Mouse (Mus musculus) layer of hippocampus, adult 9-10 months (tissue): Measurements from ENCODE around the gene Fam185a.

Experiments used
- DNase-seq: peaks from one replicate; pipeline ENCODE4 v3.0.0; 2022; ENCODE audit warnings: low spot score

Gene Fam185a

DNA sequence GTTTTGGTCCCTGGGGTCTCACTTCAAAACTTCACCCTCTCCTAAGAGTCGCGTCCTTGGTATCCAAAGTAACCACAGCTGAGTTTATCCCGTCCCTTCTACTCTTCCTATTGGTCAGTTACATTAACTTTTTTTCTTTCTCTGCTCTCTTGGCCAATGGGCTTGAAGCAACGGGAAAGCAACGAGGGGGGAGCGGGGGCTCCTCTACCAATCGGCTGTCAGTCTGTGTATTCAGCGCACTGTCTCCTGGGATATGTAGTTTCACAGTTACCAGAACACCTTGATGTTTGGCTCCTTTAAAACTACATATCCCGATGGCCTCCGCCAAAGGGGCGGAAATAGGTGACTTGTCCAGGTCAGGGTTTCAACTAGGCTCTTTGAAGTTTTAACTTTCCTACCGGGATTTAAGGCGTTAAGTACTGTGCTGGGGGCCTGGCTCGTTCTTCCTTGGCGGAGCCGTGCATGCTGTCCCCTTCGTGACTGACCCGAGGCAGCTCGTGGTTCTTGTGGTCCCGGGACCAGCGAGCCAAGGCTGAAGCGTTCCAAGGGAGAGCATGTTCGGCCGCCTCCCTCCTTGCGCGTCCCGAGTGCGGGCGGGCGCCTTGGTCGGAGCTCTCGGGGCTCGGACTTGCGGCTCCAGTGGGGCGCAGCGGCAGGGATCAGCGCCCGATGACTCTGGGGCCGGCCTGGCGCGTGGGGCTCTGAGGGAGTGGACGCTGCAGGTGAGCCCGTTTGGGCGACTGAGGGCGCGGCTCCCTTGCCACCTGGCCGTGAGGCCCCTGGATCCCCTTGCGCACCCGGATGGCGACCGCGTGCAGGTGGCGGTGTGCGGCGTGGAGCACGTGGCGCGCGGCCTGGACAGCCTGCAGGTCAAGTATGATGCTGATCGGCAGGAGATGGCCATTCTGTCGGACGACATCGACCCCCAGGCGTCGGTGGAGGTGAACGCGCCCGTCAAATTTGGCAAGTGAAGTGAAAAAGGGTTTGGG is at the start of gene Fam185a, which contains the start of gene Ccdc146:
TSS of gene Fam185a (plus strand) at position 345 of the 989 bp plus-strand sequence.
TSS of gene Ccdc146 (minus strand) at position 64 of the 989 bp plus-strand sequence.
- peak; percentile 96 for DNase-seq

- DNase-seq, result no peak
Measured at GRCm38 (mm10) chr5:21376935-21377334, 47.8 kb upstream of the Fam185a start.

GRCm38 (mm10) chr5:21378397-21378796 is 46.4 kb upstream of the Fam185a start:
- DNase-seq, result no peak

DNA sequence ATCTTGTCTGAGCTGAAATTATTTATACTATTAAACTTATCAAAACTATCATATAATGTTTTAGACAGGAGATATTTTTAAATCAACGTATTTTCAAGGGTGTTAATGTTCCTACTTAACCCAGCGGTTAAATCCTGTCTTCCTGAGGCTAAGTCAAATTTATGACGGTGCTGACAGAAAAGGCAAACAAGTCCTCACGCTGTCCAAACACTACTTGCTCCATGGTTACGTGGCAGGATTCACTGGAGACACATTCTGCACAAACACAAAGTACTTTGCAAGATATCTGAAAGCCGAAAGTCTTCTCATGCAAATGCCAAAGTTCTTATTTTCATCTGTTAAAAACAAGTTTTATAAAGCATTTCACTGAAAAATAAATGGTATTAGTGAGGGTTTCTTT is 42.8 kb upstream of the Fam185a start:
- DNase-seq, result no peak

DNA sequence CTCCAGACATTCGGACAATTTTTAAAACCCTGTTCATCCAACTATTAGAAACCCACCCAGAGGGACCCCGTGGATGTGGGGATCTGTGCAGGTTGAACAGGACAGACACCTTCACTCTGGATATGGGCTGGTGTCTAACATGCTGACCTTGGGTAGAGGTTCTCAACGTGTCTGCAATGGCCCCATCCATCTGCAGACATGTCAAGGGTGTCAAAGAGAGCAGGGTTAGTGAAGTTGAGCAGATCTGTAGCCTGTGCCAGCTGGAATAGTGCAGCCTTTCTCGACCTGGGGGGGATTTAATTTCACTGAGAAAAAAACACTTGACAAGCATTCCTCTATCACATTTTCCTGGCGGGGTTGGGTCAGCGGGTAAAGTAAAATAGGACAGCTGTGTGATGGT is 42.1 kb upstream of the Fam185a start:
- no peak for DNase-seq

DNA sequence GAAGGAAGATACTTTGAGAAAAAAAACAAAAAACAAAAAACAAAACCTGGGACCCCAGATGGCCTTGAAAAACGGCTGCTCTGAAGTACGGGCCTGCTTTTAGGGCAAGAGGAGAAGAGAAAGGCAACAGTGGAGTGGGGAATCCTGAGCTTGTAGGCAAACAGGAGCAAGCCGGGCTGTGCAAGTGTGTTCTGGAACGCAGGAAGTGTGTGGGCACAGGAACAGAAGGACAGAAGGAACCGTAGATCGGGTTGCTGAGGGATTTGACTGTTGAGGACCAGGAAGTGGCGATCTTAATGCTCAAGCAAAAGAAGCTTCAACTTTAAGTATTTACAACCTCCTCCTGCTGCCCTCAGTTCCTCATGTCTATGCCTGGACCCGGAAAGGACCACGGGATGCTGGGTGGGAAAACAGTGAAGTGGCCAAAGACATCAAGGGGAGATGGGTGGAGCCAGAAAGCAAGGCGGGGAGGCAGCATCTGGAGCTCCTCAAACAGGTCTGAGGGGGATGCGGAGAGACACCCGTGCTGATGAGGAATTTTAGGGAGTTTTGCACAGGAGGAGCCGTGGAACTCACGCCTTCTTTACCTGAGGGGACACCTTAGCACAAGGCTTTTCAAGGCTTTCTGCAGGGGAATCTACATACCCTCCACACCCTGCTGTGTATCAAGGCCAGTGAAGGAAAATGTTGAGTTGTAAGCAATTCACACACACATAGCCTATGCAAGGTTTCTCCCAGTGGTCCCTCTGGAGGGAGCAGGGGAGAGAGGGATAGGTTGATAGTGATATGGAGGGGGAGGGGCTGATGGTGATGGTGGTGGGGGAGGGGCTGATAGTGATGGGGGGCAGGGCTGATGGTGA is 41.1 kb upstream of the Fam185a start:
- no peak for DNase-seq

DNA sequence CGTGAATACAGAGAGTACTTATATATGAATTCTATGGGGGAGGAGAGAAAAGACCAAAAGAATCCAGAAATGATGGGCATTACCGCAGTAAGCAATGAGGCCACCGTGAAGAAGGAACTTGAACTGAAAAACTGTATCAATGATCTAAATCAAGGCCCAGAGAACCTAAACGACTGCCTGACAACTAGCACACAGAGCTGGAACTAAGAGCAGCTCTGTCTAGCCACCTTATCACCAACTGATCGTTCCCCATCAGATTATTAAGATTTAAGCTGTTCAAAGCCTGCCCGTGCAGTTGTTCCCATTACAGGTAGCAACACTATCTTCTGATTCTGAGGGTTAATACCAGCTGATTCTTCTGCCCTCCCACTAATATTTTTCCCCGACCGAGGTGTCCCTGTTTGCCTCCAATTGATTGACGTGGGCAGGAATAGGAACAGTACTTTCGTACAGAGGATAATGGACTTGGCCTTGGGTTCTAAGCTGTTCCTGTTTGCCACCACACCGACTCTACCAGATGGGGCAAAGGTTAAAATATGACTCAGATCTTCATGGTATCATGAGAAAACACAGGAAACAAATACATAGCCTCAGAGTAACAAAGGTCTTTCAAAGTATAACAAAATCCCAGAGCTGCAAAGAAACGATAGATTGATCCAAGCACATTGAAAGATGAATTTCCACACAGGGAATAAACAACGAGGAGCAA is 40.4 kb upstream of the Fam185a start:
- DNase-seq, result no peak

DNA sequence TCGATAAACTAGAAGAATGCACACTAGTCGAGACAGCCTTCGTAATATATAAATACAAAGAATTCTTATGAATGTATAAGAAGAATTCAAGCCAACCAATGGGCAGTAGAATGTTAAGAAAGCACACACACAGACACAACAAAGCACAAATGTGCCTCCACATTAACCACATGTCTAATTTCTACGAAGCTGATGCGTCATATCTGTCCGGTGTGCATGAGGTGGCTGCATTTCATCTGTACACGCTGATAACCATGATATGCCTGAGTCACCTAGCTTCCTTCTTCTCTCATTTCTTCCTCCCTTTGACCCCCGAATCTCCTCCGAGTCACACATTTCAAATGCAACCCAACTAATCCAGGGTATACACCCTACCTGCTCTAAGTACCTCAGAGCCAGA is 39.8 kb upstream of the Fam185a start:
- DNase-seq, result no peak

DNA sequence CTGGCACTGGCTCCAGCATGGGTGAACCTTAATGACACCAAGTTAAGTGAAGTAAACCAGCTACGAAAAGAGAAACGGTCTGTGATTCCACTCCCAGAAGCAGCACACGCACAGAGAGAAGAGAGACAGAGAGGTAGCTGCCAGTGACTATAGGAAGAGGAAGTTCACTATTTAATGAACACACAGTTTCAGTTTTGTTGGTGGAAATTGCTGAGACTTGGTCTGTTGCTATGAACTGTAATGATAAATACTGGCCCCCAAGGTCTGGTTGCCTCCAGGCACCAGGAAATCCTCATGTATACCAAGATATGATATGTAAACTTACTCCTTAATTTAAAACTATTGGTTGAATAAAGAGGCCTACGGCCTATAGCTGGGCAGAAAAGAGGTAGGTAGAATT is 38.3 kb upstream of the Fam185a start:
- DNase-seq, result no peak

- no peak for DNase-seq
Measured at GRCm38 (mm10) chr5:21387340-21387739, 37.4 kb upstream of the Fam185a start.

DNA sequence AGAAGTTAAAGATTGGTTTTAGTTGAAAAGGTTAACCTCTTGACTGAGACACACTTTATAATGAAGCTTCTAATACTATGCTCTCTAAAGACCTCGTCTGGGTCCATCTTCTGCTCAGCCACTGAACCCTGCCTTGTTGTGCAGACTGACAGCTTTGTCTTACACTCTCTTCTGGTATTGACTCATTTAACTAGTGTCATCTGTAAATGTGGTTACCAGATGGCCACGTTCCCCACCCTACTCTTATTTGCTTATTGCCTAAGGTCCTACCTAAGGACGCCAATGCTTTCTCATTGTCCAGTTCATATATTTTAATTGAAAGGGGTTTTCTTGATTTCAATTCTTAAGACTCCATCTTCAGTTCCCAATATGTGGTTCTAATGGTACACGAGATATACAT is 35.9 kb upstream of the Fam185a start:
- no peak for DNase-seq

DNA sequence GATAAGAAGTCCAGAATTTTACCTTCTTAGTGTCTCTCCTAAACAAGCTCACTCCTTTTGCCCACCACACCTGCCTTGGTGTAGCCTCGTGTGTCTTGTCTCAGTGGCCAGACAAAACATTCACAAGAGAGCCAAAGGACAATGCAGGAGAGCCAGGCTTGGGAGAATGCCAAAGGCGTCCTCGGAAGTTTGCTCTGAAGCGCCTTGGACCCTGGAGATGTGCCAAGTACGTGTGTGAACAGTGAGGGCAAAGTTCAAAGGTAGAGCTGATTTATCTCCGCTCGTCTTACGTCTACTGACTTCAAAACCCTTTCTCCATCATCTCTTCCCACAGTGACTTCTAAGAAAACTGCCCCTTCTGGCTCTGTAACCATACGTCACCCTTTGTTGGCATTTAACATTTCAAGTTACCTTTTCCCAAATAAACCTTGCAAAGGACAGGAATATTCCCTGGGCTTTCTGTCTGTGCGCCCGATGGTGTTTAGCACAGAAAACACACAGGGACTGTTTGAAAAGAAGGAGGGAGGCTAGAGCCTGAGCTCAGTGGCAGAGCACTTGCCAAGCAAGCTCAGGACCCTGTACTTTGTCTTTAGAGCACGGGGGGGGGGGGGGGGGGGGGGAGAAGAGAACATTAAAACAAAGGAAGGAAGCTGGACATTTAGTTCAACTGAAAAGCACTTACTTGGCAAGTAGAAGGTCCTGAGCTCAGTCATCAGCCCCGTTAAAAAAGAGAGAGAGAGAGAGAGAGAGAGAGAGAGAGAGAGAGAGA is 33.0 kb upstream of the Fam185a start:
- no peak for DNase-seq

DNA sequence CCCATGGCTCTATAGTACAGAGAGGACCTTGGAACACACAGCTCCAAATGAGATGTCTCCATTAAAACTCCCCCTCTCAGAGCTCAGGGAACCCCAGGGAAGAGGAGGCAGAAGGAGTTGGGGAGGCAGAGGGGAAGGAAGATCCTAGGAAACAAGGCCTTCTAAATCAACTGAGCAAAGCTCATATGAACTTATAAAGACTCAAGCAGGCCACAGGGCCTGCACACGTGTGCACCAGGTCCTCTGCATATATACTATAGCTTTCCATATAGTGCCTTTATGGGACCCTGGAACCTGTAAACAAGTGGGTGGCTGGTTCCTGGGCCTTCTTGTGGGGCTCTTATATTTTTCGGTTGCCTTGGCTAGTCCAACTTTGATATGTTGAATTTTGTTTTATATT is 30.2 kb upstream of the Fam185a start:
- DNase-seq, result no peak

DNA sequence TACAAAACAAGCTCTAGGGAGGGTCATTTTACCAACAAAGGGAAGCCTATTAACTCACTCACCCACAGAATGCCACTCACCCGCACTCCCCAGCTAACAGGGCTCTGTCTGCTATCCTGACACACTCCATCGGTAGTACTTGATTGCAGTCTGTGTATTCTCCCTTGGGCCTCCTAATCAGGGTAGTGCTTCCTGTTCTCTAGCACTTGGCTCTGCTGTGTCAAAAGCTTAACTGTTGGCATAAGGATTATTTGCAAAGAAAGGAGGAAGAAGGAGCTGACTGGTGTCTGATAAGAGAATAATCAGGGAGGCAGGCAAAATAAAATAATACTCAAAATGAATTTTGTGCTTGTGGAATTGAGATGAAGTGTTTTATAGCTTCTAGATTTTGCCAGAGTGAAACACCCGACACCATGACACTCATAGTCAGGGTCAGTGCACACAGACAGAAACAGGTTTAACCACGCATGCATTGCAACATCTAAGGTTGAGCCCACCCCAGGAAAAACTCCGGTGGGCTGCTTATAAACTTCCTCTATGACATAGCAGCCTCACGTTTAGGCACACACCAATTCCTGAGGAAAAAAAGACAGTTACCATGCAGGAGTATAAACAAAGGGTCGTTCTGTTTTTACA is 29.4 kb upstream of the Fam185a start:
- no peak for DNase-seq

- DNase-seq, result no peak
Measured at GRCm38 (mm10) chr5:21411261-21411666, 13.5 kb upstream of the Fam185a start.

DNA sequence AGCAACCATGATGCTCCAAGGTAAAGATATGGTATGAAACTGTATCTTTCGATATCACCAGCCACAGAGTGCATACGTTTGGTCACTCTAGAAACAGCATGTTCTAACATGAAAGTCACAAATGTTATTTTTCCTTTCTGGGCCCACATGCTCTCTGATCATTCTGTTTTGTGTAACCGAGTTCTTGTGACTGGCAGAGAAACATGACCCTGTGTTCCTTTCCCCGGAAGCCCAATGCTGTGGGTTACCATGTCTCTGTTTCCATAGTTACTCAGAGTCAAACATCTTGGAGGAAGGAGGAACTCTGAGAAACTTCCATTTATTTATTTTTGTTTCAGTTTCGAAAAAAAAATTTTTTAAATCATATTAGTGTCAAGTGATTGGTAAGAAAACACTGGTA is 12.7 kb upstream of the Fam185a start:
- no peak for DNase-seq

GRCm38 (mm10) chr5:21413322-21413721 is 11.4 kb upstream of the Fam185a start:
- DNase-seq, result no peak

DNA sequence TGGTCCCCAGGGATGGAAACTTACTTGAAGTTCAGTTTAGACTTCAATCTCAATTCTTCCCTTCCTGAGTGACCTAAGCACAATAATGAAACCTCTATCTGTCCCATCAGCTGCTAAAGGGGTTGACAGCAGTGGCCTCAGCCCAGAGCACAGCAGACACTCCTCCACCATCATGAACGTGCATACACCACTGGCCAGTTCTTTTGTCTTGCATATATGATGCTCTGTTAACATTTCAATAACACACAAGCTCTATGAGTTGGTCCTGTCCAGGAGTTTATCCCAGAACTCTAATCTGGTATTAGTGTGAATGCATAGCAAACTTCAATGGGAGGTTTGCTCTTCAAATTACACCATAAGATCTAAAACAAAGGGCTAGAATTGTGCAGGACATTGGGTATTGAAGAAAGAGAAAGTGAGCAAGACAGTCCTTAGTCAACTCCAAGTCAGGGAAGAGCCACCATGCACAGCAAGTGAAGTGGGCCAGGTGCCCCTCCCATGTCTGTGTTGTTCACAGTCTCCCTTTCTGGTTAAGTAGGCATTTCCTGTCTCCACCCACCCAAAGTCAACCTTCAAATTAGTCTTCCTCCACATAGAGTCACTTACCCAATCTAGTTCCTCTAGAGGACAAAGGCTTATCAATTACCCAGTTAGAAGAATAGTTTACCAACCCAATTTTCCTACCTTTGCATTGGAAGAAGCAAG is 10.5 kb upstream of the Fam185a start:
- DNase-seq, result no peak

GRCm38 (mm10) chr5:21418613-21419012 is 6.1 kb upstream of the Fam185a start:
- no peak for DNase-seq

GRCm38 (mm10) chr5:21420609-21421008 is 4.1 kb upstream of the Fam185a start:
- peak; percentile 48 for DNase-seq
